Mouse (Mus musculus): ENCODE data around the gene Glb1. TPM values are rescaled to one million over a fixed set of nuclear protein-coding genes. Genes with fewer than 3 reads are reported as not detected.
"Not testable (repeated sequence)": the region's sequence is repeated elsewhere in the genome, so short reads cannot be mapped to it uniquely, and the experiment has no call there.

Glb1 gene
- polyA plus RNA-seq, 1 experiment from 2014 or later = 25.0 TPM

DNA sequence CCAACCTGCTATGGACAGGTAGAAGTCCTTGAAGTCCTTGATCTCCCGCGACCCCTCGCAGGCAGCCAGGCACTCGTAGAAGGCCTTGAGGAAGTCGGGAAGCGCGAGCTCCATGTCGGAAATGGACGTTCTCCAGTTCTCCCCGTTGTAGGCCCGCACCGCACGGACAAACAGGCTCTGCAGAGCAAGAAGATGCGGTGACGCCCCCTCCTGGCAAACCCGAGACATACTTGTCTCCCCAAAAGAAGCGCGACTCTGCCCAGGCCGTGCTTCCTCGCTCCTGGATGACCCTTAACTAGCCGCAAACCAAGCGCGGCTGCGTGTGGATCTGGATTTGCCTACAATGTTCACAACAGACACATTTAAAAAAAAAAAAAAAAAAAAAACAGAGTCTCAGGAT, 16.2 kb upstream of the Glb1 start:
- 91% methylated on average over 24 of the region's 24 CpGs for WGBS
- peaks cover 14% of the 10 kb centered on the region for H3K4me1 ChIP-seq (replicated peaks)
- no peak overlapping the region for H3K4me2 ChIP-seq
- H3K27me3 ChIP-seq = no peaks in the 10 kb centered on the region
- no peak overlapping the region for H3K27ac ChIP-seq
- ATAC-seq (ENCODE audit: insufficient number of reproducible peaks, insufficient read depth, low FRiP score, low TSS enrichment, low read depth) = no peak
- H3K36me3 ChIP-seq = peaks cover 54% of the 10 kb centered on the region
- no peak overlapping the region for H3K4me3 ChIP-seq (replicated peaks)
- no peaks in the 10 kb centered on the region for H3K9me3 ChIP-seq
- no peak overlapping the region for H3K9ac ChIP-seq (replicated peaks)

DNA sequence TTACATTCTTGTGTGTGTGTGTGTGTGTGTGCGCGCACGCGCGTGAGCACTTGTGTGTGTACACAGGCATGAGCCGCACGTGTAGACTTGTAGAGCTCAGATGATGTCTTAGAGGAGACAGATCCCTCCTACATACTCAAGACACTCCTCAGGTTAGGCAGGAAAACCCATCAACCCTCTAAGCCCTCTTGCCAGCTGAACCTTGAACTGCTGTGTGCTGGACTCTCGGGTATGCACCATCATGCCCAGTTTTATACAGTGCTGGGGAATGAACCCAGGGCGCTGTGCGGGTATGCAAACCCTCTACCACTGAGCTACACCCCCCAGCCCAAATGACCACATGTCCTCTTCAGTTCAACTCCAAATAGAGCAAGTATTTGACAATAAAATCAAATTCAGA, 15.7 kb upstream of the Glb1 start:
- ATAC-seq (ENCODE audit: insufficient number of reproducible peaks, insufficient read depth, low FRiP score, low TSS enrichment, low read depth) = no peak
- Histone ChIP-seq H3K9ac (replicated peaks) (no peak overlapping the region), H3K4me1 (replicated peaks) (peaks cover 14% of the 10 kb centered on the region), H3K9me3 (no peaks in the 10 kb centered on the region), H3K4me3 (replicated peaks) (no peak overlapping the region), H3K36me3 (peaks cover 49% of the 10 kb centered on the region), H3K27ac (no peak overlapping the region), H3K27me3 (no peaks in the 10 kb centered on the region), H3K4me2 (no peak overlapping the region)
- WGBS = 97% methylated on average over 10 of the region's 10 CpGs

DNA sequence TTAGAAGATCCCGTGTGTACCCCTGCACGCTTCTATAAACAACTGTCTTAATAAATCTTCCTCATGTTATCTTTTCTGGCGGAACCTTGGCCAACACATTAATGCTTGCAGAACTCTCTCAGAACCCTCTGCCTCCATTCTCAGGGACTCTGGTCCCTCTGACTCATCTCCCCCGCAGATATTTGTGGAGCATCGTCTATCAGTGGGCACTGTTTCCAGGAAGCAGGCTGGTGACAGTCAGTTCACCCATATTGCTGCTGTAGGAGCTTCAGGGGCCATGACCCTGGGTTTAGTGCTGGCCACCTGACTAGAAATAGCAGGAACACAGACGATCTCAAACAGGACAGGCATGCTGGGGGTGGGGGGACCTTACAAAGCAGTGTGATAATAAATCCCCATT, 13.8 kb upstream of the Glb1 start:
- Histone ChIP-seq H3K4me2 (no peak overlapping the region), H3K9me3 (no peaks in the 10 kb centered on the region), H3K36me3 (peaks cover 44% of the 10 kb centered on the region), H3K9ac (replicated peaks) (no peak overlapping the region), H3K4me3 (replicated peaks) (no peak overlapping the region), H3K4me1 (replicated peaks) (peaks cover 17% of the 10 kb centered on the region), H3K27ac (no peak overlapping the region), H3K27me3 (no peaks in the 10 kb centered on the region)
- WGBS = 54% methylated on average over 6 of the region's 6 CpGs
- ATAC-seq (ENCODE audit: insufficient number of reproducible peaks, insufficient read depth, low FRiP score, low TSS enrichment, low read depth) = no peak

DNA sequence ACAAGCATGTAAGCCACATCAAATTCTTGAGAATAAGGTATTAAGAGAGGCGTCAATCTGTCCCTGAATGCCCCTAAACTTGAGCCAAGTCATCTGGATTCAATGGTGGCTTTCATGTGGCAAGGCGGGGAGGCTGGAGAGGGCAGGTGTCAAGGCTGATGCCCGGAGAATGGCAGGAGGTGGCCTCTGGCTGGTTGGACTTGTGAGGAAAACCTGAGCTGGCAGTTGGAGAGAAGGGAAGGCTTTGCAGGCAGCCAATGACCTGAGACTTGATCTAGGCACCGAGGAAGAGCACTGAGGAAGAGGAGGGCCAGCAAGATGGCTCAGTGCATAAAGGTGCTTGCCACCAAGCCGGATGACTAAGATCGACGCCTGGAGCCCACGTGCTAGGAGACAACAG, 12.6 kb upstream of the Glb1 start:
- Histone ChIP-seq H3K4me2 (peak overlapping the region; percentile 77; the same call in 1 of the 2 replicates), H3K9ac (replicated peaks) (no peak overlapping the region)

DNA sequence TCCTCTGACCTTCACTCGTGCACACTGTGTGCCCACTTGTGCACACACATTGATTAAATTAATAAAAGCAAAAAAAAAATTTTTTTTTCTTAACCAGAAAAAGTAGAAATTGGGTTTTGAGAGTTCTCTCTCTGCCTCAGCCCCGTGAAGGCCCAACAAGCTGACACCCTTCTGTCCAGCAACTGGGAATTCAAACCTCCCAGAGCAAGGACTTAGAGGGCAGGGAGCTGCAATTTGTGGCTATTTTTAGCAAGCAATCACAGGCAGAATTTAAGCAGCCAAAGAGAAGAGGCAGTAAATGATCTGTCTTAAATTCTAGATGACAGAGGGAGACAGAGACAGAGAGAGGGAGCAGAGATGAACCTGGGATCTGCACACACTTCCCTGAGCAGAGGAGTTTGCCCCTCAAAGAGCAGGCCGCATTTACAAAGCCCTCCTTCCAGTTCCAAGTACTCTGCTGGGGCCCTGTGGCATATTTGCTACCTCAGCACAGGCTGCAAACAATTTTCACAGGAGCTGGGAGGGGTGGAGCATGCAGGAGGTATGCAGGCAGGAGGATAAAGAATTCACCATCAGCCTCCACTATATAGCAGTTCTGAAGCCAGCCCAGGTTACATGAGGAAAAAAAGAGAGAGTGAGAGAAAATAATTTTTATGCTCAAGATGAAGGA, 12.0 kb upstream of the Glb1 start:
- peaks cover 27% of the 10 kb centered on the region for H3K36me3 ChIP-seq
- peak overlapping the region; percentile 42; the same call in 1 of the 2 replicates for H3K27ac ChIP-seq
- H3K4me1 ChIP-seq (replicated peaks) = peaks cover 17% of the 10 kb centered on the region
- ATAC-seq (ENCODE audit: insufficient number of reproducible peaks, insufficient read depth, low FRiP score, low TSS enrichment, low read depth) = no peak
- no peaks in the 10 kb centered on the region for H3K27me3 ChIP-seq
- 0 out of 2 replicates have a peak overlapping the region, but pooled peaks have one; percentile 85 for H3K4me3 ChIP-seq (replicated peaks)
- H3K9ac ChIP-seq (replicated peaks) = no peak overlapping the region; the same call in 1 of the 2 replicates
- H3K4me2 ChIP-seq = peak overlapping the region; percentile 77
- H3K9me3 ChIP-seq = no peaks in the 10 kb centered on the region
- WGBS = 60% methylated on average over 3 of the region's 3 CpGs

More for the DNA sequence above, 12.6 kb upstream of the Glb1 start:
- Histone ChIP-seq H3K4me1 (replicated peaks) (peaks cover 17% of the 10 kb centered on the region), H3K27me3 (no peaks in the 10 kb centered on the region), H3K36me3 (peaks cover 32% of the 10 kb centered on the region), H3K9me3 (no peaks in the 10 kb centered on the region), H3K4me3 (replicated peaks) (no peak overlapping the region), H3K27ac (no peak overlapping the region)
- 83% methylated on average over 8 of the region's 8 CpGs for WGBS
- ATAC-seq (ENCODE audit: insufficient number of reproducible peaks, insufficient read depth, low FRiP score, low TSS enrichment, low read depth) = no peak

DNA sequence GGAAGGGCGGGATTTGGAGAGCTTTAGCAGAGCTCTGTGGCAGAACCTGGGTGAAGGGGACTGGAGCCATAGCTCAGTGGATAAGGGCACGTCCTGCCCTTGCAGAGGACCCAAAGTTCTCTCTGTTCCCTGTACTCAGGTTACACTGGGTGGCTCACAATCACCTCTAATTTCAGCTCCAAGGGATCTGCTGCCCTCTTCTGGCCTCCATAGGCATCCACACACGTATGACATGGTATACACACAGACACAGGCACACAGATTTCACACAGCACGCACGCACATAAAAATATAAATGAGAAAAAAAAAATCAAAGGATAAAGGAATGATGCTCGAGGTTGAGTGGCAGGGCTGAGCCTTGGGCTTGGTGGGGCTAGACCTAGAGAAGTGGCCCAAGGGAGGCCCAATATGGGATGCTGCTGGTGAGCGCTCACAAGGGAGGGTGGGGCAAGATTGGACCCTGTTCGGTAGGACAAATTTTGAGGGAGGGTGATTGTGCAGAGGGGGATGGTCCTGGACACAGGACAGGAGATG, 11.4 kb upstream of the Glb1 start:
- peak overlapping the region; percentile 77 for H3K4me2 ChIP-seq
- H3K9ac ChIP-seq (replicated peaks) = peak overlapping the region; percentile 83; the same call in 1 of the 2 replicates
- H3K4me3 ChIP-seq (replicated peaks) = peak overlapping the region; percentile 85
- no peaks in the 10 kb centered on the region for H3K27me3 ChIP-seq
- no peaks in the 10 kb centered on the region for H3K9me3 ChIP-seq
- H3K36me3 ChIP-seq = peaks cover 21% of the 10 kb centered on the region
- no peak overlapping the region; the same call in 1 of the 2 replicates for H3K27ac ChIP-seq
- H3K4me1 ChIP-seq (replicated peaks) = peaks cover 17% of the 10 kb centered on the region
- WGBS = 78% methylated on average over 8 of the region's 8 CpGs
- peak; percentile 37; the same call in 1 of the 2 replicates for ATAC-seq (ENCODE audit: insufficient number of reproducible peaks, insufficient read depth, low FRiP score, low TSS enrichment, low read depth)

DNA sequence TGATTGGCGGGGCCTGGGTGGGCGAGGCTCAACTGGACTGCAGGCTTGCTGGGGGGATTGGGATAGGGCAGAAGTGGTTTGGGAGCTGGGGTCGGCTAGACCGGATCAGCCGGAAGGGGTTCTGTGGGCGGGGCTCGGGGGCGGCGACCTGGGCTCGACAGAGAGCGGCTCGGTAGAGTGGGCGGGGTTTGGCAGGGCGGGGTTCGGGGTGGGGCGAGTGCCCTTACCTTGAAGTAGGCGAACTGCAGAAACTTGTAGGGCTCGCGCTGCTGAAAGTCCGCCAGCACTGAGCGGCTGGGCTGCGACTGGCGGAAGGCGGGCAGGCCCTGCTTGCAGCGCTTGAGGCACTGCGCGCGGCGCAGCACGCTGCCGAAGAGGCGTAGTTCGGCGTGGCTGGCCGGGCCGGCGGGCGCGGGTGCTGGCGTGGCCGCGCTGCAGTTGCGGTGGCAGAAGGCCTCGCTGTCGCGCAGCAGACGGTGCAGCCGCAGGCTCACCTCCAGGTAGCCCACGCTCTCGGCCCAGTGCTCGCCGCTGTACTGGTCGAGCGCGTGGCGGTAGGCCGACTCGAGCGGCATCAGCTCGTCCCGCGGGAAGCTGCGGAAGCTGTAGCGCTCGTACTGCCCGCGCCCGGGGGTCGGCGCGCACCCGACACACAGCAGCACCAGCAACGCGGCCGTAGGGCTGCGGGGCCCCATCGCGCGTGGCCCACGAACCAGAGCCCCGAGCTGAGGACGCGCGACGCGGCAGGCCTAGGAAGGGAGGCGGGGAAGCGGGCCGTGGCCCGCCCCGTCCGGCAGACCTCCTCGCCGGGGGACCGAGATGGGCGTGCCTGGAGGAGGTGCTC, 10.7 kb upstream of the Glb1 start, which contains the start of gene Crtap:
Gene Crtap (minus strand): TSS at position 771 of the 844 bp plus-strand sequence.
- Histone ChIP-seq H3K9ac (replicated peaks) (peak within 1 kb of the TSS; percentile 83), H3K4me2 (peak within 1 kb of the TSS; percentile 77), H3K27ac (peak within 1 kb of the TSS; percentile 94), H3K4me1 (replicated peaks) (peaks cover 17% of the 10 kb centered on the region), H3K27me3 (no peaks in the 10 kb centered on the region), H3K4me3 (replicated peaks) (peak within 1 kb of the TSS; percentile 85), H3K9me3 (no peaks in the 10 kb centered on the region), H3K36me3 (peaks cover 14% of the 10 kb centered on the region; the same call in 1 of the 2 replicates)
- 1% methylated on average over 94 of the region's 96 CpGs for WGBS
- peak; percentile 82 for ATAC-seq (ENCODE audit: insufficient number of reproducible peaks, insufficient read depth, low FRiP score, low TSS enrichment, low read depth)

DNA sequence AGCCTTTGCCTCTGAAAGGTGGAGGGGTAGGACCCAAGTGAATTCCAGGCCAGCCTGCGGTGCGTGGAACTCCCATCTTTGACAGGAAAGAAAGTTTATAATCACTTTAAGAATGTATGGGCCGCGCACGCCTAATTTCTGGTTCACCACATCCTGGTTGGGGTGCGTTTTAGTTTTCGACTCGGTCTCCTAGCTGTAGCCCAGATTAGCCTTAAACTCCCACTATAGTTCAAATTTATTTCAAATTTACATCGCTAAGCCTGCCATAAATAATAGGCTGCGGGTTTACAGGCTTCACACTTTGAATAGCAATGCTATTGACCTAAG, 10.2 kb upstream of the Glb1 start:
- no peaks in the 10 kb centered on the region for H3K9me3 ChIP-seq
- peaks cover 8% of the 10 kb centered on the region; the same call in 1 of the 2 replicates for H3K36me3 ChIP-seq
- H3K4me3 ChIP-seq (replicated peaks) = peak overlapping the region; percentile 85
- peaks cover 17% of the 10 kb centered on the region for H3K4me1 ChIP-seq (replicated peaks)
- no peaks in the 10 kb centered on the region for H3K27me3 ChIP-seq
- ATAC-seq (ENCODE audit: insufficient number of reproducible peaks, insufficient read depth, low FRiP score, low TSS enrichment, low read depth) = no peak
- H3K4me2 ChIP-seq = peak overlapping the region; percentile 77
- WGBS = 3% methylated on average over 10 of the region's 10 CpGs
- peak overlapping the region; percentile 94 for H3K27ac ChIP-seq
- H3K9ac ChIP-seq (replicated peaks) = peak overlapping the region; percentile 83

DNA sequence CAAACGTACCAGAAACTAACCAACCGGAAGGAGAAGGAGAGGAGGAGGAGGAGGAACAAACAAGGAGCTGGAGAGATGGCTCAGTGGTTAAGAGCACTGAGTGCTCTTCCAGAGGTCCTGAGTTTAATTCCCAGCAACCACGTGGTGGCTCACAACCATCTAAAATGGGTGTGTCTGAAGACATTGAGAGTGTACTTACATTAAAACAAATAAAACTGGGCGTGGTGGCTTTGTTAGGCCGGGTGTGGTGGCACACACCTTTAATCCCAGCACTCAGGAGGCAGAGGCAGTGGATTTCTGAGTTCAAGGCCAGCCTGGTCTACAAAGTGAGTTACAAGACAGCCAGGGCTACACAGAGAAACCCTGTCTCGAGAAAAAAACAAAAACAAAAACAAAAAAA, 6.7 kb upstream of the Glb1 start:
- H3K36me3 ChIP-seq; ATAC-seq (ENCODE audit: insufficient number of reproducible peaks, insufficient read depth, low FRiP score, low TSS enrichment, low read depth); H3K9ac ChIP-seq (replicated peaks); H3K9me3 ChIP-seq; H3K4me1 ChIP-seq (replicated peaks); H3K4me3 ChIP-seq (replicated peaks); H3K4me2 ChIP-seq; H3K27ac ChIP-seq; H3K27me3 ChIP-seq: not testable (repeated sequence)
- 74% methylated on average over 6 of the region's 6 CpGs for WGBS

- Histone ChIP-seq H3K36me3 (no peaks in the 10 kb centered on the region), H3K4me2 (no peak overlapping the region), H3K9me3 (no peaks in the 10 kb centered on the region), H3K9ac (replicated peaks) (no peak overlapping the region), H3K4me3 (replicated peaks) (no peak overlapping the region), H3K4me1 (replicated peaks) (peaks cover 3% of the 10 kb centered on the region; the same call in 1 of the 2 replicates), H3K27ac (no peak overlapping the region), H3K27me3 (no peaks in the 10 kb centered on the region)
- WGBS = 90% methylated on average over 8 of the region's 8 CpGs
- no peak for ATAC-seq (ENCODE audit: insufficient number of reproducible peaks, insufficient read depth, low FRiP score, low TSS enrichment, low read depth)
Observed at GRCm38 (mm10) chr9:114394677-114395076, 6.2 kb upstream of the Glb1 start.

GRCm38 (mm10) chr9:114395258-114395657, 5.6 kb upstream of the Glb1 start:
- no peak overlapping the region for H3K4me3 ChIP-seq (replicated peaks)
- no peak overlapping the region for H3K27ac ChIP-seq
- peaks cover 3% of the 10 kb centered on the region; the same call in 1 of the 2 replicates for H3K4me1 ChIP-seq (replicated peaks)
- no peak overlapping the region for H3K9ac ChIP-seq (replicated peaks)
- no peaks in the 10 kb centered on the region for H3K9me3 ChIP-seq
- ATAC-seq (ENCODE audit: insufficient number of reproducible peaks, insufficient read depth, low FRiP score, low TSS enrichment, low read depth) = no peak
- WGBS = 80% methylated on average over 4 of the region's 4 CpGs
- no peak overlapping the region for H3K4me2 ChIP-seq
- H3K27me3 ChIP-seq = no peaks in the 10 kb centered on the region
- H3K36me3 ChIP-seq = no peaks in the 10 kb centered on the region

All from limb, embryonic 12.5 days (tissue).